8 mouse cellular contexts compared by ENCODE assay signal in genomic region chr6:54698691-54699476, GRCm38 (mm10). TPM values are rescaled to one million over a fixed set of nuclear protein-coding genes. Genes with fewer than 3 reads are reported as not detected.
DNase-seq lines count a peak whose midpoint lies in the region; ATAC-seq and TF ChIP-seq lines count a peak whose summit lies in the region.

No protein-coding gene starts in this region.

- WGBS in hindbrain, embryonic 13.5 days, result 8% methylated on average over 24 of the region's 24 CpGs
- WGBS in limb, embryonic 14.5 days, result 7% methylated on average over 24 of the region's 24 CpGs
- 8% methylated on average over 24 of the region's 24 CpGs for WGBS in neural tube, embryonic 11.5 days

- no peak overlapping the region for H3K27ac ChIP-seq in hindbrain, embryonic 13.5 days
- H3K27ac ChIP-seq in limb, embryonic 14.5 days (replicated peaks; ENCODE audit: low read depth, low read length), result no peak overlapping the region
- H3K27ac ChIP-seq in neural tube, embryonic 11.5 days (ENCODE audit: low read depth, low read length), result no peak overlapping the region

- H3K4me3 ChIP-seq in hindbrain, embryonic 13.5 days, result peak overlapping the region; percentile 38
- H3K4me3 ChIP-seq in limb, embryonic 14.5 days (replicated peaks; ENCODE audit: low read length), result peak overlapping the region; percentile 39
- H3K4me3 ChIP-seq in neural tube, embryonic 11.5 days (ENCODE audit: low read depth, low read length), result peak overlapping the region; percentile 37

- H3K36me3 ChIP-seq in hindbrain, embryonic 13.5 days, result peaks cover 29% of the 10 kb centered on the region
- no peaks in the 10 kb centered on the region for H3K36me3 ChIP-seq in limb, embryonic 14.5 days (ENCODE audit: control insufficient read depth, insufficient read depth, low read length)
- H3K36me3 ChIP-seq in neural tube, embryonic 11.5 days (ENCODE audit: control insufficient read depth, insufficient read depth, low read length), result no peaks in the 10 kb centered on the region

- H3K4me2 ChIP-seq in hindbrain, embryonic 13.5 days, result peak overlapping the region; percentile 66
- peak overlapping the region; percentile 86 for H3K4me2 ChIP-seq in limb, embryonic 14.5 days (replicated peaks; ENCODE audit: low read depth, low read length, severe bottlenecking)
- H3K4me2 ChIP-seq in neural tube, embryonic 11.5 days (ENCODE audit: low read depth), result peak overlapping the region; percentile 94

- TF ChIP-seq POLR2A in limb, embryonic 14.5 days (IDR thresholded peaks at IDR 0.05; ENCODE audit: borderline replicate concordance, extremely low read depth, insufficient read depth, insufficient read length), result no peak

- peak overlapping the region; percentile 67 for H3K9ac ChIP-seq in hindbrain, embryonic 13.5 days
- H3K9ac ChIP-seq in limb, embryonic 14.5 days (ENCODE audit: low read depth, low read length, severe bottlenecking), result peak overlapping the region; percentile 40
- H3K9ac ChIP-seq in neural tube, embryonic 11.5 days (ENCODE audit: low read length), result peak overlapping the region; percentile 39

- peak; percentile 22 to 39 for DNase-seq in adrenal gland, adult 18-20 months (ENCODE audit: low spot score in 2 of 2)
- DNase-seq in adrenal gland, postnatal 25 days, result no peak
- DNase-seq in urinary bladder, postnatal 25 days (ENCODE audit: low spot score), result peak; percentile 15
- DNase-seq in urinary bladder, postnatal 36 days (ENCODE audit: low spot score in 2 of 2), result no peak
- no peak for DNase-seq in limb, embryonic 14.5 days (ENCODE audit: low spot score)
- peak; percentile 36 for DNase-seq in neural tube, embryonic 11.5 days (ENCODE audit: low spot score)
- DNase-seq in adipocyte (ENCODE audit: low spot score), result no peak

- H3K9me3 ChIP-seq in hindbrain, embryonic 13.5 days, result no peaks in the 10 kb centered on the region
- H3K9me3 ChIP-seq in limb, embryonic 14.5 days (ENCODE audit: control insufficient read depth, low read length), result no peaks in the 10 kb centered on the region
- H3K9me3 ChIP-seq in neural tube, embryonic 11.5 days (ENCODE audit: control insufficient read depth, low read length), result no peaks in the 10 kb centered on the region

- ATAC-seq in hindbrain, embryonic 13.5 days (ENCODE audit: low FRiP score), result peak; percentile 46; the same call in 1 of the 2 replicates
- ATAC-seq in limb, embryonic 14.5 days (ENCODE audit: low FRiP score, low read depth), result peak; percentile 51
- ATAC-seq in neural tube, embryonic 11.5 days (ENCODE audit: insufficient read depth, low FRiP score, low TSS enrichment), result no peak

- H3K4me1 ChIP-seq in hindbrain, embryonic 13.5 days (replicated peaks), result peaks cover 37% of the 10 kb centered on the region
- H3K4me1 ChIP-seq in limb, embryonic 14.5 days (ENCODE audit: control insufficient read depth, insufficient read depth, low read length), result peaks cover 5% of the 10 kb centered on the region; the same call in 1 of the 2 replicates
- H3K4me1 ChIP-seq in neural tube, embryonic 11.5 days (ENCODE audit: control insufficient read depth, insufficient read depth, low read length), result peaks cover 6% of the 10 kb centered on the region; the same call in 1 of the 2 replicates

- peaks cover 24% of the 10 kb centered on the region; the same call in 1 of the 2 replicates for H3K27me3 ChIP-seq in hindbrain, embryonic 13.5 days
- no peaks in the 10 kb centered on the region for H3K27me3 ChIP-seq in limb, embryonic 14.5 days (ENCODE audit: control insufficient read depth, insufficient read depth, low read length)
- H3K27me3 ChIP-seq in neural tube, embryonic 11.5 days (ENCODE audit: control insufficient read depth, insufficient read depth, low read length), result no peaks in the 10 kb centered on the region

RNA-seq across cellular contexts. Expression of gene Mturn, which starts 17.5 kb away (rescaled TPM):
- 10 to 100 TPM; 15.5 to 30.5 TPM for total RNA-seq in adrenal gland, adult 18-20 months (2021)
- total RNA-seq in adrenal gland, postnatal 25 days (2021), result 13.2 and 20.6 TPM in 2 replicates
- polyA plus RNA-seq in hindbrain, embryonic 13.5 days (2015; fragmentation: Nextera tagmentation; extraction: Ambion mirVana), result 71.0 and 75.9 TPM in 2 replicates
- polyA plus RNA-seq in limb, embryonic 14.5 days (2012; rRNA removed), result 8.4 and 9.3 TPM in 2 replicates
- 13.0 and 15.5 TPM in 2 replicates for polyA plus RNA-seq in limb, embryonic 14.5 days (2014; fragmentation: Nextera tagmentation; extraction: Ambion mirVana)
- polyA plus RNA-seq in neural tube, embryonic 11.5 days (2014; fragmentation: Nextera tagmentation; extraction: Ambion mirVana), result 30.5 and 35.8 TPM in 2 replicates

Comparison
In these comparisons a context has a peak if more than half of its experiments do, and no peak if none do; other contexts are left out.
1. DNase-seq: peak in adrenal gland, adult 18-20 months (2 of 2), urinary bladder, postnatal 25 days (single experiment) and neural tube, embryonic 11.5 days (single experiment); none in adrenal gland, postnatal 25 days (single experiment), urinary bladder, postnatal 36 days (0 of 2), limb, embryonic 14.5 days (single experiment) and adipocyte (single experiment).
2. Peak in every context shown above with its lines, with median percentiles within 50 percentile points of each other: H3K4me2 ChIP-seq, H3K4me3 ChIP-seq and H3K9ac ChIP-seq.